Mouse (Mus musculus) stomach, embryonic 16.5 days (tissue): ENCODE data around the gene Armh3. TPM values are rescaled to one million over a fixed set of nuclear protein-coding genes. Genes with fewer than 3 reads are reported as not detected.

ENCODE experiments used
- ATAC-seq: fragments of 200-750 bp; cut with Nextera tagmentation; 2 replicates; pipeline ENCODE4 v1.8.0; 2017; ENCODE audit warnings: moderate number of reproducible peaks, moderate TSS enrichment; ENCODE audit not compliant: insufficient read depth, low FRiP score
- H3K27ac ChIP-seq: fragments of 300-500 bp; sonication (generic); 2 replicates; pipeline ENCODE4 v1.5.1; 2014; ENCODE audit warnings: low read length
- H3K27me3 ChIP-seq: fragments of 300-500 bp; sonication (generic); 2 replicates; pipeline ENCODE4 v1.6.1; 2014; ENCODE audit warnings: low read length, control low read depth, mixed read lengths; ENCODE audit not compliant: control insufficient read depth, insufficient read depth
- H3K36me3 ChIP-seq: fragments of 300-500 bp; sonication (generic); 2 replicates; pipeline ENCODE4 v1.6.1; 2014; ENCODE audit warnings: low read length; ENCODE audit not compliant: control insufficient read depth, insufficient read depth
- H3K4me1 ChIP-seq: fragments of 300-500 bp; sonication (generic); 2 replicates; pipeline ENCODE4 v1.6.1; 2014; ENCODE audit warnings: low read length, control low read depth, mixed read lengths; ENCODE audit not compliant: control insufficient read depth, insufficient read depth
- H3K4me2 ChIP-seq: fragments of 300-500 bp; sonication (generic); 2 replicates; pipeline ENCODE4 v1.6.1; 2014; ENCODE audit warnings: low read depth, low read length, mixed read lengths
- H3K4me3 ChIP-seq: fragments of 300-500 bp; sonication (generic); replicated peaks from 2 replicates; pipeline ENCODE4 v1.5.1; 2014; ENCODE audit warnings: mild to moderate bottlenecking, low read length
- H3K9ac ChIP-seq: fragments of 300-500 bp; sonication (generic); 2 replicates; pipeline ENCODE4 v1.6.1; 2014; ENCODE audit warnings: low read length
- H3K9me3 ChIP-seq: fragments of 300-500 bp; sonication (generic); replicated peaks from 2 replicates; pipeline ENCODE4 v1.6.1; 2016; ENCODE audit warnings: low read length, control low read depth; ENCODE audit not compliant: control insufficient read depth
- WGBS: fragments of 180-500 bp; shearing (Covaris S2); extraction: QIAGEN DNeasy Blood & Tissue Kit; methylation state at CpG from one replicate; pipeline ENCODE4 v1.1.7; 2014; 5-methylcytosine and 5-hydroxymethylcytosine counted together
- polyA plus RNA-seq: library from polyadenylated mRNA; unstranded; fragments of >200 nt; fragmentation: Nextera tagmentation; extraction: Ambion mirVana; gene quantifications from 2 replicates; pipeline ENCODE4 v1.2.1, GENCODE M21; 2015

Armh3 gene
- polyA plus RNA-seq, 1 experiment from 2014 or later = 15.4 TPM

DNA sequence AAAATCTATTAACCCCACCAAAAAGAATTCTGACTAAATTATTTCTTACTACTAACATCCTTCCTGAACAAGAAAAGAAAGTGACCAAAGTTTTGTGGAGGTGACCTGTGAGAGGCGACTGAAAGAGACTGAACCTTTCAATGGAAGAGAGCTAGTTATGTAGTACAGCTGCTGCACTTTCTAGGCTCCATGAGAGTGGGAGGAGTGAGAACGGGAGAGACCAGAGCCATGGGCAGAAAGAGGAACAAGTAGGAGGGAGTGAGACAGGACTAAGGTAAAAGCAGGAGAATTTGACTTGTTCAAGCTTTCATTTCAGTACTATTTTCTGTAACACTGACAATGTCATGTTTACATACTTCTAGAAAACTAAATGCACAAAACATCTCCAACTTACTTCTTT, 222.8 kb downstream of the Armh3 start:
- Histone ChIP-seq H3K36me3 (peaks cover 20% of the 10 kb centered on the region), H3K4me3 (no peak overlapping the region), H3K9ac (no peak overlapping the region), H3K9me3 (no peaks in the 10 kb centered on the region), H3K4me1 (peaks cover 10% of the 10 kb centered on the region), H3K4me2 (no peak overlapping the region), H3K27ac (no peak overlapping the region), H3K27me3 (no peaks in the 10 kb centered on the region)
- 79% methylated on average over 2 of the region's 2 CpGs for WGBS
- ATAC-seq = no peak

DNA sequence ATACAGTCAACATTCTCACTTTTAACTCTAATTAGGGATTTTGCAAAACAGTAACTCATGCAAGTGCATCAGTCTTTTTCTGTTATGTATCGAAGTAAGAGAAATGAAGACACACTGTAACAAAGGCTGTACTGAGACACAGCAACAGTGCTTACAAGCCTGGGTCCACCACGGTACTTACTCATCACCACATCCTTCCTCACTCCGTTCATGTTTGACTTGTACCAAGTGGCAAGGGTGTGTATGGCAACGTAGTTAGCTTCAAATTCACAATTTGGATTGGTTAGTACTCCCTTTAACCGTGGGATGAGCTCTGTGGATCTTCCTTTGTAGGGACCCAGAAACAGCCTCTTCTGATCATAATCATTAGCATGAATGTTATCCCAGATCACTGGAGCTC, 226.8 kb downstream of the Armh3 start:
- H3K27ac ChIP-seq = no peak overlapping the region
- H3K36me3 ChIP-seq = peaks cover 43% of the 10 kb centered on the region
- 87% methylated on average over 5 of the region's 5 CpGs for WGBS
- ATAC-seq = no peak
- no peaks in the 10 kb centered on the region for H3K4me1 ChIP-seq
- no peaks in the 10 kb centered on the region for H3K9me3 ChIP-seq
- no peak overlapping the region for H3K9ac ChIP-seq
- H3K4me3 ChIP-seq = no peak overlapping the region
- no peaks in the 10 kb centered on the region for H3K27me3 ChIP-seq
- no peak overlapping the region for H3K4me2 ChIP-seq

Other genes with a start within 250 kb of the Armh3 start
- gene Npm3, start 248.9 kb downstream of the Armh3 start, polyA plus RNA-seq = 13.8 and 15.6 TPM in 2 replicates
- gene Mgea5, start 214.7 kb downstream of the Armh3 start, polyA plus RNA-seq = 35.9 and 40.5 TPM in 2 replicates
- 2.3 and 2.6 TPM in 2 replicates for gene Kcnip2, start 182.4 kb downstream of the Armh3 start, polyA plus RNA-seq
- gene Hps6, start 5.0 kb upstream of the Armh3 start, polyA plus RNA-seq = 8.5 and 9.0 TPM in 2 replicates
- gene Pprc1, start 46.4 kb upstream of the Armh3 start, polyA plus RNA-seq = 26.2 and 30.3 TPM in 2 replicates
- 37.4 and 41.4 TPM in 2 replicates for gene Ldb1, start 46.7 kb upstream of the Armh3 start, polyA plus RNA-seq
- 72.7 and 79.8 TPM in 2 replicates for gene Nolc1, start 77.4 kb upstream of the Armh3 start, polyA plus RNA-seq
- 0.06 TPM in 1 of 2 replicates, not detected in the other for gene Elovl3, start 133.4 kb upstream of the Armh3 start, polyA plus RNA-seq
- 0.57 TPM in 1 of 2 replicates, not detected in the other for gene Pitx3, start 149.8 kb upstream of the Armh3 start, polyA plus RNA-seq
- 36.4 and 40.4 TPM in 2 replicates for gene Gbf1, start 154.0 kb upstream of the Armh3 start, polyA plus RNA-seq